Mouse (Mus musculus) lung, embryonic 16.5 days (tissue): Measurements from ENCODE around the gene Stat3. TPM values are rescaled to one million over a fixed set of nuclear protein-coding genes. Genes with fewer than 3 reads are reported as not detected.

Experiments
- ATAC-seq: fragments of 200-750 bp; cut with Nextera tagmentation; 2 replicates; pipeline ENCODE4 v1.8.0; 2017; ENCODE audit warnings: low read depth, mild to moderate bottlenecking, moderate library complexity
- H3K27ac ChIP-seq: fragments of 300-500 bp; sonication (generic); 2 replicates; pipeline ENCODE4 v1.5.1; 2014; ENCODE audit warnings: mild to moderate bottlenecking, control low read depth, low read length
- H3K27me3 ChIP-seq: fragments of 300-500 bp; sonication (generic); 2 replicates; pipeline ENCODE4 v1.6.1; 2014; ENCODE audit warnings: low read depth, low read length, mixed read lengths; ENCODE audit not compliant: control insufficient read depth, insufficient read depth
- H3K36me3 ChIP-seq: fragments of 300-500 bp; sonication (generic); 2 replicates; pipeline ENCODE4 v1.6.1; 2014; ENCODE audit warnings: low read length; ENCODE audit not compliant: control insufficient read depth, insufficient read depth
- H3K4me1 ChIP-seq: fragments of 300-500 bp; sonication (generic); replicated peaks from 2 replicates; pipeline ENCODE4 v1.6.1; 2014; ENCODE audit warnings: low read length, mixed read lengths; ENCODE audit not compliant: control insufficient read depth, insufficient read depth
- H3K4me2 ChIP-seq: fragments of 300-500 bp; sonication (generic); 2 replicates; pipeline ENCODE4 v1.6.1; 2014; ENCODE audit warnings: low read depth, low read length, control low read depth
- H3K4me3 ChIP-seq: fragments of 300-500 bp; sonication (generic); 2 replicates; pipeline ENCODE4 v1.5.1; 2014; ENCODE audit warnings: mild to moderate bottlenecking, low read length, control low read depth
- H3K9ac ChIP-seq: fragments of 300-500 bp; sonication (generic); 2 replicates; pipeline ENCODE4 v1.6.1; 2014; ENCODE audit warnings: low read length, control low read depth
- H3K9me3 ChIP-seq: fragments of 300-500 bp; sonication (generic); 2 replicates; pipeline ENCODE4 v1.6.1; 2016; ENCODE audit warnings: low read length; ENCODE audit not compliant: control insufficient read depth
- WGBS: fragments of 180-500 bp; shearing (Covaris S2); extraction: QIAGEN DNeasy Blood & Tissue Kit; methylation state at CpG from one replicate; pipeline ENCODE4 v1.1.7; 2014; 5-methylcytosine and 5-hydroxymethylcytosine counted together
- polyA plus RNA-seq: library from polyadenylated mRNA; unstranded; fragments of >200 nt; fragmentation: Nextera tagmentation; extraction: Ambion mirVana; gene quantifications from 2 replicates; pipeline ENCODE4 v1.2.1, GENCODE M21; 2015

The Stat3 gene
- polyA plus RNA-seq, 1 experiment from 2014 or later, result 58.5 TPM

GRCm38 (mm10) chr11:100967376-100967775, 28.0 kb upstream of the Stat3 start:
- Histone ChIP-seq H3K4me3 (peak overlapping the region; percentile 70), H3K4me1 (peaks cover 51% of the 10 kb centered on the region), H3K27me3 (no peaks in the 10 kb centered on the region), H3K9me3 (no peaks in the 10 kb centered on the region), H3K36me3 (peaks cover 3% of the 10 kb centered on the region), H3K9ac (peak overlapping the region; percentile 84), H3K4me2 (peak overlapping the region; percentile 76), H3K27ac (peak overlapping the region; percentile 92; the same call in 1 of the 2 replicates)
- WGBS, result 47% methylated on average over 5 of the region's 5 CpGs
- no peak for ATAC-seq

GRCm38 (mm10) chr11:100965760-100966159, 26.4 kb upstream of the Stat3 start:
- Histone ChIP-seq H3K9me3 (no peaks in the 10 kb centered on the region), H3K4me1 (peaks cover 53% of the 10 kb centered on the region), H3K27ac (peak overlapping the region; percentile 41), H3K9ac (peak overlapping the region; percentile 2), H3K4me3 (no peak overlapping the region; the same call in 1 of the 2 replicates), H3K27me3 (no peaks in the 10 kb centered on the region), H3K36me3 (peaks cover 3% of the 10 kb centered on the region), H3K4me2 (peak overlapping the region; percentile 76)
- 66% methylated on average over 6 of the region's 6 CpGs for WGBS
- ATAC-seq, result no peak

- Histone ChIP-seq H3K9ac (peak overlapping the region; percentile 2; the same call in 1 of the 2 replicates), H3K27me3 (no peaks in the 10 kb centered on the region), H3K9me3 (no peaks in the 10 kb centered on the region), H3K4me1 (peaks cover 60% of the 10 kb centered on the region), H3K36me3 (peaks cover 3% of the 10 kb centered on the region), H3K4me3 (no peak overlapping the region), H3K4me2 (peak overlapping the region; percentile 2; the same call in 1 of the 2 replicates), H3K27ac (peak overlapping the region; percentile 12; the same call in 1 of the 2 replicates)
- WGBS, result 80% methylated on average over 6 of the region's 6 CpGs
- ATAC-seq, result no peak
Observed at GRCm38 (mm10) chr11:100964901-100965542, 25.7 kb upstream of the Stat3 start.

GRCm38 (mm10) chr11:100964180-100964579, 24.8 kb upstream of the Stat3 start:
- Histone ChIP-seq H3K9me3 (no peaks in the 10 kb centered on the region), H3K36me3 (peaks cover 3% of the 10 kb centered on the region), H3K4me3 (no peak overlapping the region), H3K4me1 (peaks cover 68% of the 10 kb centered on the region), H3K27ac (peak overlapping the region; percentile 72), H3K27me3 (peaks cover 2% of the 10 kb centered on the region; the same call in 1 of the 2 replicates), H3K9ac (no peak overlapping the region), H3K4me2 (no peak overlapping the region)
- ATAC-seq, result no peak
- 77% methylated on average over 7 of the region's 7 CpGs for WGBS

- Histone ChIP-seq H3K27ac (peak overlapping the region; percentile 72), H3K9ac (peak overlapping the region; percentile 17; the same call in 1 of the 2 replicates), H3K4me2 (peak overlapping the region; percentile 19; the same call in 1 of the 2 replicates), H3K27me3 (peaks cover 6% of the 10 kb centered on the region; the same call in 1 of the 2 replicates), H3K4me1 (peaks cover 71% of the 10 kb centered on the region), H3K4me3 (no peak overlapping the region), H3K9me3 (no peaks in the 10 kb centered on the region), H3K36me3 (peaks cover 5% of the 10 kb centered on the region)
- ATAC-seq, result no peak
- WGBS, result 61% methylated on average over 9 of the region's 9 CpGs
Observed at GRCm38 (mm10) chr11:100963647-100964046, 24.3 kb upstream of the Stat3 start.

GRCm38 (mm10) chr11:100962371-100962911, 23.1 kb upstream of the Stat3 start:
- ATAC-seq, result peak; percentile 53

GRCm38 (mm10) chr11:100960540-100960939, 21.2 kb upstream of the Stat3 start:
- H3K36me3 ChIP-seq, result peaks cover 17% of the 10 kb centered on the region
- peak overlapping the region; percentile 85 for H3K27ac ChIP-seq
- peaks cover 53% of the 10 kb centered on the region for H3K4me1 ChIP-seq
- H3K9me3 ChIP-seq, result no peaks in the 10 kb centered on the region
- no peak overlapping the region for H3K4me3 ChIP-seq
- ATAC-seq, result peak; percentile 66
- no peak overlapping the region for H3K4me2 ChIP-seq
- no peak overlapping the region for H3K9ac ChIP-seq
- 15% methylated on average over 6 of the region's 6 CpGs for WGBS
- H3K27me3 ChIP-seq, result peaks cover 9% of the 10 kb centered on the region; the same call in 1 of the 2 replicates

More at GRCm38 (mm10) chr11:100962371-100962911, 23.1 kb upstream of the Stat3 start:
- H3K9me3 ChIP-seq, result no peaks in the 10 kb centered on the region
- no peak overlapping the region for H3K9ac ChIP-seq
- H3K27ac ChIP-seq, result peak overlapping the region; percentile 72
- peak overlapping the region; percentile 4; the same call in 1 of the 2 replicates for H3K4me2 ChIP-seq
- WGBS, result 41% methylated on average over 9 of the region's 9 CpGs
- peaks cover 9% of the 10 kb centered on the region; the same call in 1 of the 2 replicates for H3K27me3 ChIP-seq
- peaks cover 66% of the 10 kb centered on the region for H3K4me1 ChIP-seq
- no peak overlapping the region for H3K4me3 ChIP-seq
- H3K36me3 ChIP-seq, result peaks cover 14% of the 10 kb centered on the region

GRCm38 (mm10) chr11:100959826-100960225, 20.5 kb upstream of the Stat3 start:
- H3K27me3 ChIP-seq, result peaks cover 9% of the 10 kb centered on the region; the same call in 1 of the 2 replicates
- WGBS, result 28% methylated on average over 3 of the region's 3 CpGs
- peaks cover 18% of the 10 kb centered on the region for H3K36me3 ChIP-seq
- ATAC-seq, result no peak
- no peaks in the 10 kb centered on the region for H3K9me3 ChIP-seq
- H3K4me2 ChIP-seq, result peak overlapping the region; percentile 53
- peaks cover 50% of the 10 kb centered on the region for H3K4me1 ChIP-seq
- H3K27ac ChIP-seq, result peak overlapping the region; percentile 85
- peak overlapping the region; percentile 49 for H3K9ac ChIP-seq
- H3K4me3 ChIP-seq, result 0 out of 2 replicates have a peak overlapping the region, but pooled peaks have one; percentile 4

- H3K4me3 ChIP-seq, result 0 out of 2 replicates have a peak overlapping the region, but pooled peaks have one; percentile 4
- peak overlapping the region; percentile 49 for H3K9ac ChIP-seq
- WGBS, result 5% methylated on average over 14 of the region's 14 CpGs
- H3K27ac ChIP-seq, result peak overlapping the region; percentile 85
- no peaks in the 10 kb centered on the region for H3K9me3 ChIP-seq
- peaks cover 18% of the 10 kb centered on the region for H3K36me3 ChIP-seq
- peak overlapping the region; percentile 53 for H3K4me2 ChIP-seq
- peaks cover 50% of the 10 kb centered on the region for H3K4me1 ChIP-seq
- 0 out of 2 replicates have a peak, but pooled peaks have one; percentile 2 for ATAC-seq
- H3K27me3 ChIP-seq, result peaks cover 9% of the 10 kb centered on the region; the same call in 1 of the 2 replicates
Observed at GRCm38 (mm10) chr11:100959464-100959810, 20.1 kb upstream of the Stat3 start.
